Mouse (Mus musculus): ENCODE results near the gene Mlc1. TPM values are rescaled to one million over a fixed set of nuclear protein-coding genes. Genes with fewer than 3 reads are reported as not detected.

The Mlc1 gene
- not detected in 2 replicates for polyA plus RNA-seq (2012; ENCODE audit: insufficient read depth, insufficient read length, low replicate concordance, missing spikeins)

DNA sequence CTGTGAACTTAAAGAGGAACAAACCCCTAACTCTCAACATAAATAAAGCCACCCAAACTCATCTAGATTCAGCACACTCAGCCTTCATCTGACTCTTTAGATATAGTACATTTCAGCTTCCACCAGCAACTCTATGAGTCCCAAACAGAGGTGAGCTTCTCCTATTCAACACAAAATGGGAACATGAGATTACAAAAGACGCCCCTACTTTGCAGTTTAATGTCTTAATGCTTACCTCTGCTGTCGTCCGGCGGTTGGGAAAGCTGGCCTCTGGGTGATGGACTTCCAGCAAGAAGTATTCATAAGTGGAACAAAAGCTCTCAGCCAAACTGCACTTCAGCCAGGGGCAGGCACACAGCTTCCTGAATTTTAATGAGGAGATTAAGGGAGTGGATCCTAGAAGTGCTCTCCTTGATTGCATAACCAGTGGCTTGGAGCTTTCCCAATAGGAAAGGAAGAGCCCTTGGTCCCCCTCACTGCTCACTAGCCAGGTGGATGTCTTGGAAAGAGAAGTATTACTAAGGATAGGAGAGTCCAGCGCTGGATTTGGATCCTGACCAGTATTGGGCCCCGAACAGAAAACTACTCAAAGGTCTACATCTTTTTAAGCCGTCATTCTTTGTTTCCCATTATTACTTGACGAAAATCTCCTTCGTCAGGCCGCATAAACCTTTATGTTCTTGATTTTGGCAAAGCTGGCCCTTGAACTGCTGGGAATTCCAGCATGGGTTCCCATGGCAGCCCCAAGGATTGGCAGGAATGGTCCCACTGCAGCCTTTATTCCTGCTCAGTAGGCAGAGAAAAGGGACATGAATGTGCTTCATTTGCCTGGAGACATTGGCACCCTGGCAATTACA is at the start of gene Mlc1:
Gene Mlc1, minus strand, starts transcription at position 727 of the 857 bp plus-strand sequence.
- Histone ChIP-seq H3K27ac (ENCODE audit: insufficient read depth, low read depth, low read length) (peak within 1 kb of the TSS; percentile 82), H3K4me1 (ENCODE audit: control insufficient read depth, insufficient read depth, low read length) (peaks cover 10% of the 10 kb centered on the region), H3K4me3 (ENCODE audit: insufficient read depth, low read depth, low read length) (peak within 1 kb of the TSS; percentile 19; the same call in 1 of the 2 replicates)
- WGBS = 38% methylated on average over 10 of the region's 10 CpGs
- TF ChIP-seq CTCF (IDR thresholded peaks at IDR 0.05; ENCODE audit: insufficient read depth, low read depth, low read length) = no peak
- TF ChIP-seq POLR2A (IDR thresholded peaks at IDR 0.05; ENCODE audit: insufficient read depth, low read depth, low read length) = no peak

GRCm38 (mm10) chr15:89020492-89020891 is 41.7 kb upstream of the Mlc1 start:
- no peak overlapping the region for H3K4me3 ChIP-seq (ENCODE audit: insufficient read depth, low read depth, low read length)
- TF ChIP-seq POLR2A (IDR thresholded peaks at IDR 0.05; ENCODE audit: insufficient read depth, low read depth, low read length) = no peak
- TF ChIP-seq CTCF (IDR thresholded peaks at IDR 0.05; ENCODE audit: insufficient read depth, low read depth, low read length) = no peak
- peaks cover 9% of the 10 kb centered on the region for H3K4me1 ChIP-seq (ENCODE audit: control insufficient read depth, insufficient read depth, low read length)
- WGBS = 82% methylated on average over 7 of the region's 7 CpGs
- H3K27ac ChIP-seq (ENCODE audit: insufficient read depth, low read depth, low read length) = no peak overlapping the region

DNA sequence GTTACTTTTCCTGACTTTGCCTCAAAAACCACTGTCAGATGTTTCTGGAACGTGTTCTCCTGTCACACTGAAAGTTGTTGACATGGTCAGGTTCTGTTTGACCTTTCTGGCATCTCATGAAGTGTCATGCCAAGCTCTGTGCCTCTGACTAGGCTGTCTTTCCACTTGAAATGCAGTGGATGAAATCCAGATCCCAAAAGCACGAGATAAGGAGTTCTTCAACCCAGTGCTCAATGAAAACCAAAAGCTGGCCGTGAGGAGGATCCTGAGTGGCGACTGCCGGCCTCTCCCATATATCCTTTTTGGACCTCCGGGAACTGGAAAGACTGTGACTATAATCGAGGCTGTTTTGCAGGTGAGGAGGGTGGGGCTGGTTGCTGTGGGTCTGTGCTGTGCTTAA is 41.3 kb upstream of the Mlc1 start:
- TF ChIP-seq POLR2A (IDR thresholded peaks at IDR 0.05; ENCODE audit: insufficient read depth, low read depth, low read length) (no peak), CTCF (IDR thresholded peaks at IDR 0.05; ENCODE audit: insufficient read depth, low read depth, low read length) (no peak)
- H3K4me1 ChIP-seq (ENCODE audit: control insufficient read depth, insufficient read depth, low read length) = peaks cover 7% of the 10 kb centered on the region
- no peak overlapping the region for H3K27ac ChIP-seq (ENCODE audit: insufficient read depth, low read depth, low read length)
- no peak overlapping the region for H3K4me3 ChIP-seq (ENCODE audit: insufficient read depth, low read depth, low read length)
- 84% methylated on average over 7 of the region's 7 CpGs for WGBS

DNA sequence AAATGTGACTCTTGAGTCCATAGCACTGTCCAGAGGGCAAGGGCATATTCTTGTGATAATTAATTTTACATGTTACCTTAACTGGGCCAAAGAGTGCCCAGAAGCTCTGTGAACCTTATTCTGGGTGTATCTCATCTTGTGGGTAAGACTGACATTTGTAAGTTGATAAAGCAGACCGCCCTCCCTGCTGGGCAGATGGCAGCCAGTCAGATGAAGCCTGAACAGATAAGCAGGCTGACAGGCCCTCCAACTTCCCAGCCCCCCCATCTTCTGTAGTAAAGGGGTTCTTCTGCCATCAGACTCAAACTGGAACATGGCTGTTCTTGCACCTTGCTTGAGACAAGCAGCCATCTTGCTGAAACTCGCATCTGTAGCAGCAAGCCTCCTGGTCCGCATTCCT is 37.9 kb upstream of the Mlc1 start:
- TF ChIP-seq POLR2A (IDR thresholded peaks at IDR 0.05; ENCODE audit: insufficient read depth, low read depth, low read length) (no peak), CTCF (IDR thresholded peaks at IDR 0.05; ENCODE audit: insufficient read depth, low read depth, low read length) (no peak)
- no peaks in the 10 kb centered on the region for H3K4me1 ChIP-seq (ENCODE audit: control insufficient read depth, insufficient read depth, low read length)
- no peak overlapping the region for H3K4me3 ChIP-seq (ENCODE audit: insufficient read depth, low read depth, low read length)
- H3K27ac ChIP-seq (ENCODE audit: insufficient read depth, low read depth, low read length) = no peak overlapping the region
- 91% methylated on average over 3 of the region's 3 CpGs for WGBS

DNA sequence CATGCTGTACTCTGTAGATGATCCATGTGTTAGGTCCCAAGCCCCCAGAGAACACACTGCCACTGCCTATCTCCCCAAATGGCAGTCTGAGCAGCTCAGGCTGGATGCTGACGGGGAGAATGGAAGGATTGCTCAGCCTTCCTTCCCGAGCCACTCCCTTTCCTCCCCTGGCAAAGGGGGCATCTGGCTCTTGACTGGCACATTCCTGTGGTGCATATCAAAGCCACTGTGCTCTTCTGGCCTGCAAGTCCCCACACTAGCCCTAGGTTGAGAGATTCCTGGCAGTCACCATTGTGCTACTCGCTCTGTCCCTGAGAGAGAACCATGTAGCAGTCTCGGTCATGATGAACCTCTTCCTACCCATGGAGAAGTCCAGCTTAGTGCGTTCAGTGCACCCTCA is 29.0 kb upstream of the Mlc1 start:
- no peaks in the 10 kb centered on the region for H3K4me1 ChIP-seq (ENCODE audit: control insufficient read depth, insufficient read depth, low read length)
- H3K27ac ChIP-seq (ENCODE audit: insufficient read depth, low read depth, low read length) = no peak overlapping the region
- WGBS = 85% methylated on average over 5 of the region's 5 CpGs
- no peak overlapping the region for H3K4me3 ChIP-seq (ENCODE audit: insufficient read depth, low read depth, low read length)
- no peak for TF ChIP-seq CTCF (IDR thresholded peaks at IDR 0.05; ENCODE audit: insufficient read depth, low read depth, low read length)
- no peak for TF ChIP-seq POLR2A (IDR thresholded peaks at IDR 0.05; ENCODE audit: insufficient read depth, low read depth, low read length)

DNA sequence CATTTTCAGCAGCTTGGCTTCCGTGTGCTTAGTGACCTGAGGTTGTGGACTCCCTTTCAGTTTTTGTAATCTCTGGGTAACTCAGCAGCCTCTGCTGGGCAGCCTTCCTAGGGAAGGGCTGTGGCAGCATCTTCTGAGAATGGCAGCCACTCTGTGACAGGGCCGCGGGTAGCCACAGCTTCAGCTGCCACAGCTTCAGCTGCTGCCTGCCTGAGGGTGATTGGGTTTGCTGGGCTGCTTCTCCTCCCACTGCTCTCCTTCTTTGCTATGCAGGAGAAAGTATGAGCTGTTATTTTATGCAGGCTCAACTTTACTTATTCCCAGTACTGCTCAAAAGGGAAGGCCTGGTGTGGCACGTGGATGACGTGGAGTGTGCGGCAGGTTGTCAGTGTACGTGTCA is 28.2 kb upstream of the Mlc1 start:
- TF ChIP-seq CTCF (IDR thresholded peaks at IDR 0.05; ENCODE audit: insufficient read depth, low read depth, low read length) (no peak), POLR2A (IDR thresholded peaks at IDR 0.05; ENCODE audit: insufficient read depth, low read depth, low read length) (no peak)
- Histone ChIP-seq H3K4me1 (ENCODE audit: control insufficient read depth, insufficient read depth, low read length) (no peaks in the 10 kb centered on the region), H3K4me3 (ENCODE audit: insufficient read depth, low read depth, low read length) (no peak overlapping the region), H3K27ac (ENCODE audit: insufficient read depth, low read depth, low read length) (no peak overlapping the region)
- 85% methylated on average over 7 of the region's 7 CpGs for WGBS

DNA sequence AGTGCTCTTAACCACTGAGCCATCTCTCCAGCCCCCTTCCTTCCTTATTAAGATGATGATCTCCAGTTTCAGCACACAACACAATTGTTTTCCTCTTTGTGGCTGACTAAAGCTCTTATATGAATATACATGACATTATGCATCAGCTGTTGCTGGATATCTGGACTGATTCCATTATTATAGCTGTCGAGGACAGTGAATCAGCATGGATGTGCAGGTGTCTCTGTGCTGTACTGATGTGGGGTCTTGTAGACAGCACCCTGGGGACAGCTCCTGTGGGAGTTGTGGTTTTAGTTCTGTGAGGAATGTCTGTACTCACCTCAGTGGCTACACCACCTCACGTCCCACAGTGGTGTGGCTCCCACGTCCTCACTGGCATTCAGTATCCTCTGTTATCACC is 22.4 kb upstream of the Mlc1 start:
- H3K4me1 ChIP-seq (ENCODE audit: control insufficient read depth, insufficient read depth, low read length) = no peaks in the 10 kb centered on the region
- WGBS = 69% methylated on average over 3 of the region's 3 CpGs
- no peak overlapping the region for H3K4me3 ChIP-seq (ENCODE audit: insufficient read depth, low read depth, low read length)
- H3K27ac ChIP-seq (ENCODE audit: insufficient read depth, low read depth, low read length) = no peak overlapping the region
- TF ChIP-seq POLR2A (IDR thresholded peaks at IDR 0.05; ENCODE audit: insufficient read depth, low read depth, low read length) (no peak), CTCF (IDR thresholded peaks at IDR 0.05; ENCODE audit: insufficient read depth, low read depth, low read length) (no peak)

DNA sequence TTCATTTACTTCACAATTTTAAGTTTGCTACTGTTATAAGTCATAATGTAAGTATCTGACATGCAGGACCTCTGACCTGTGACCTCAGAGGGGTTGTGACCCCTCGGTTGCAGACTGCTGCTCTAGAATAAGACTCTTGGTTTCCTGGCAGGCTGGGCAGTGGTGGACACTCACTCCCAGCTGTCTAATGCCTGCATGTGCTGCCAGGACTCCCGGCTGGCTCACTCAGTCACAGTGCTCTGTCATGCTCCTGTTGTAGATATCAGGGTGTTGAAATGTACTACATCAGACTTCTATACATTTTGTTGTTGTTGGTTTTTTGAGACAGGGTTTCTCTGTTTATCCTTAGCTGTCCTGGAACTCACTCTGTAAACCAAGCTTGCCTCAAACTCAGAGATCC is 21.6 kb upstream of the Mlc1 start:
- TF ChIP-seq POLR2A (IDR thresholded peaks at IDR 0.05; ENCODE audit: insufficient read depth, low read depth, low read length) (no peak), CTCF (IDR thresholded peaks at IDR 0.05; ENCODE audit: insufficient read depth, low read depth, low read length) (no peak)
- H3K4me3 ChIP-seq (ENCODE audit: insufficient read depth, low read depth, low read length) = no peak overlapping the region
- H3K27ac ChIP-seq (ENCODE audit: insufficient read depth, low read depth, low read length) = no peak overlapping the region
- WGBS = 81% methylated on average over 2 of the region's 2 CpGs
- no peaks in the 10 kb centered on the region for H3K4me1 ChIP-seq (ENCODE audit: control insufficient read depth, insufficient read depth, low read length)

DNA sequence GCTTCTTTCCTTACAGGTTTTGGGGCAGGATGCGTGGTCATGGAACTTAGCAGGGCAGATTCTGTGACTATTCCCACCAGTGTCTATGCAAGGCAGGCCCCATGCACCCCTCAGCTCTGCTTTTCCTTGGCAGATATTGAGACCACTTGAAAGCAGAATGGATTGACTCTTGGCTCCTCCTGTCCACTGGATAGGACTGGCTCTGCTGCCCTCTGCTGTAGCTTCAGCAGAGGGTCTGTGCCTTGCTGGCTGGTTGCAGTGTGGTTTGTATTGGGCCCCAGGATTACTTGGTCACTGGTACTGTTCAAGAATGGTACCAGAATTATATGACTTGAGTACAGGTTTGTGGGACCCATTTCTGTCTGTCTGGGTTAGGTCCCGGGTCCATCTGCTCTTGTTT is 20.3 kb upstream of the Mlc1 start:
- WGBS = 86% methylated on average over 2 of the region's 2 CpGs
- TF ChIP-seq POLR2A (IDR thresholded peaks at IDR 0.05; ENCODE audit: insufficient read depth, low read depth, low read length) (no peak), CTCF (IDR thresholded peaks at IDR 0.05; ENCODE audit: insufficient read depth, low read depth, low read length) (no peak)

More for the DNA sequence above, 20.3 kb upstream of the Mlc1 start:
- no peak overlapping the region for H3K27ac ChIP-seq (ENCODE audit: insufficient read depth, low read depth, low read length)
- H3K4me1 ChIP-seq (ENCODE audit: control insufficient read depth, insufficient read depth, low read length) = no peaks in the 10 kb centered on the region
- no peak overlapping the region for H3K4me3 ChIP-seq (ENCODE audit: insufficient read depth, low read depth, low read length)

Measured in olfactory bulb, adult 2 months (tissue).